Mouse (Mus musculus) left cerebral cortex, adult 18-20 months (tissue): ENCODE results near the gene Gm3159. TPM values are rescaled to one million over a fixed set of nuclear protein-coding genes. Genes with fewer than 3 reads are reported as not detected.
"Not testable (repeated sequence)": the region's sequence is repeated elsewhere in the genome, so short reads cannot be mapped to it uniquely, and the experiment has no call there.

Experiments
- DNase-seq, 2 experiments: peaks; one replicate each; pipeline ENCODE4 v3.0.0; 2021 to 2022; ENCODE audit warnings: low spot score in 2 of 2, mixed read lengths in 1 of 2
- long read RNA-seq, 2 experiments: library from polyadenylated mRNA; stranded (forward); transcript quantifications; one replicate each; pipeline ENCODE4 v2.0.0; 2021
- total RNA-seq, 2 experiments: library from RNA; stranded (reverse); gene quantifications; 2 replicates each; pipeline ENCODE4 v1.2.3; 2021

Gene Gm3159
- total RNA-seq = not detected
- long read RNA-seq, experiment 1 = 0 reads
- long read RNA-seq, experiment 2 = 0 reads

DNA sequence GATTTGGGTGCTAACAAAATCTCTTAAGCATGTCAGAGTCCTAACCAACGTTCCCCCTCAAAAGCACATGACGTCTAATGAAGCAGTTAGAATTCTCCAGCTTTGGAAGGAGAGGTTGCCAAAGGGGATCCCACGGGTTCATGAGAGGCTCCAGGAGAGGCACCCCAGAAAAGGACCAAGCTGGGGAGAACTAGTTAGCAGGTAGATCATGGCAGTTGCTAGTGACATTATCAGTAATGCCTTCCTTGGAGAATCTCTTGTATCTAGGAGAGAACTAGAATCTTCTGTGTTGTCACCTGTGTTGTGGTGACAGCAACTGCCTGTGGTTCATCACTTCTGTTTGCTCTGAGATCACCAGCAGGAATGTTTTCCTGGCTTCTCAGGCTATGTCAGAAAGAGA, at the start of gene Gm3159:
Gene Gm3159, plus strand, starts transcription at position 301 of the 400 bp plus-strand sequence.
- not testable (repeated sequence) for DNase-seq

DNA sequence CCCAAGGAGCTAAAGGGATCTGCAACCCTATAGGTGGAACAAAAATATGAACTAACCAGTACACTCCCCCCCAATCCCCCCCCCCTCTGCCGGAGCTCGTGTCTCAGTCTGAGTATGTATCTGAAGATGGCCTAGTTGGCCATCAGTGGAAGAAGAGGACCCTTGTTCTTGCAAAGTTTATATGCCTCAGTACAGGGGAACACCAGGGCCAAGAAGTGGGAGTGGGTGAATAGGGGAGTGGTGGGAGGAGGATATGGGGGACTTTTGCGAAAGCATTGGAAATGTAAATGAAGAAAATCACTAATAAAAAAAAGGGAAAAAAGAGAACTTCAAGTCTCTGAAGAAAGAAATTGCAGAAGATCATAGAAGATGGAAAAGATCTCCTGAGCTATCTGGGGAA, 28.3 kb upstream of the Gm3159 start:
- not testable (repeated sequence) for DNase-seq

DNA sequence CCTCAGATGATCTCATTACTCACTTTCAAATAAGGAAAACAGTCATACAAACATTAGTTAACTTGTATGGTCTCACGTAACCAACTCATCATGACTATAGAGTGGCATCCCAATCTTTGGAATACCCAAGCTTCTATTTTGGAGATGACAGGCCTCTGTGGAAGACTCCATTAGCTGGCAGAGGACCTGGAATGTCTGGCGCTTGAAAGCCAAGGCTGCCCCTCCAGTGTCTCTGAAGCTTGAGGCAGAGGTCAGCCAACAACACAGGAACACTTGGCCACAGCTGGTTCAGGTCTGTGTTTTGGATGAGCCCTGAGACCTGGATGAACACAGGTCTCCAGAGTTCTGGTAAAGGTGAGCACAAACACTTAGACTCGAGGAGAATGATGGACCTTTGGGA, 27.6 kb upstream of the Gm3159 start:
- not testable (repeated sequence) for DNase-seq

DNA sequence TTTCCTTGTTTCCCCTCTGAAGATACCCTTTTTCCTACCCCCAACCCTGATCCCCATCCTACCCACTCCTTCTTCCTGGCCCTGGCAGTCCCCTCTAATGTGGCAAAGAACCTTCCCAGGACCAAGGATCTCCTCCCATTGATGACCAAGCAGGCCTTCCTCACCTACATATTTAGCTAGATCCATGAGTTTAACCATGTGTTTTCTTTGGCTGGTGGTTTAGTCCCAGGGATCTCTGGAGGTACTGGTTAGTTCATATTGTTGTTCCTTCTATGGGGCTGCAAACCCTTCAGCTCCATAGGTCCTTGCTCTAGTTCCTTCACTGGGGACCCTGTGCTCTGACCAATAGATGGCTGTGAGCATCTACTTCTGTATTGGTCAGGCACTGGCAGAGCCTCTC, 19.5 kb upstream of the Gm3159 start:
- not testable (repeated sequence) for DNase-seq

DNA sequence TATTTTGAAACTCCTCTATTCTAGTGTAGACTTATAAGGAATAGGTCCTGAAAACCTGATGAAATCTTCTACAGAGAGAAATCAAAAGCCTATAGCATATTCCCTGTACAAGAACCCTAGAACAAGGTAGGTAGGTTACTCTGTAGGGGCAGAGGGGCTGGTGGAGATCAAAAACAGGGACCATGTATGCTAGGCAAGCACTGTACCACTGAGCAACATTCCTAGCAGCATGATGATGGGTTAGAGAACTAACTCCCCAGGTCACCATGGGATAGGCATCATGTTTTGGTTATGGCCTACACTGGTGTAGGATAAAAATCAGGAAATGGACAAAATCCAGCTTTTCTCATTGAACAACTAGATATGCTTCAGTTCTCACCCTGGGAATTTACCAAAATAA, 11.7 kb upstream of the Gm3159 start:
- DNase-seq = not testable (repeated sequence)

DNA sequence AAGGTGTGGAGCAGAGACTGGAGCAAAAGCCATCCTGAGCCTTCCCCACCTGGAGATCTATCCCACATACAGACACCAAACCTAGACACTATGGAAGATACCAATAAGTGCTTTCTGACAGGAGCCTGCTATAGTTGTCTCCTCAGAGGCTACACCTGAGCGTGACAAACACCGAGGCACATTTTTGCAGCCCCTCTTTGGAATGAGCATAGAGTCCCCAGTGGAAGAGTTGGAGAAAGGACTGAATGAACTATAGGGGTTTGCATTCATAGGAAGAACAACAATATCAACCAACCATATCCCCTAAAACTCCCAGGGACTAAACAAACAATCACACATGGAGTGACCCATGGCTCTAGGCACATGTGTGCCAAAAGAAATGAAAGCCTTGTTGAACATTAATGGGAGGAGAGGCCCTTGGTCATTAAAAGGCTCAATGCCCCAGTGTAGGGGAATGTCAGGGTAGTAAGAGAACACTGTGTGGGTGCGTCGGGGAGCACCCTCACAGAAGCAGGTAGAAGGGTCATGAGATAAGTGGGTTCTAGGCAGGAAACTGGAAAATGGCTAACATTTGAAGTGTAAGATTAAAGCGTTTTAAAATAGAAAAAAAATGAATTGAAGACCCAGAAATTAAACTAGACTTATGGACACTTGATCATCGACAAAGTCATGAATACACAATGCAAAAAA, 4.3 kb upstream of the Gm3159 start:
- DNase-seq = not testable (repeated sequence)

DNA sequence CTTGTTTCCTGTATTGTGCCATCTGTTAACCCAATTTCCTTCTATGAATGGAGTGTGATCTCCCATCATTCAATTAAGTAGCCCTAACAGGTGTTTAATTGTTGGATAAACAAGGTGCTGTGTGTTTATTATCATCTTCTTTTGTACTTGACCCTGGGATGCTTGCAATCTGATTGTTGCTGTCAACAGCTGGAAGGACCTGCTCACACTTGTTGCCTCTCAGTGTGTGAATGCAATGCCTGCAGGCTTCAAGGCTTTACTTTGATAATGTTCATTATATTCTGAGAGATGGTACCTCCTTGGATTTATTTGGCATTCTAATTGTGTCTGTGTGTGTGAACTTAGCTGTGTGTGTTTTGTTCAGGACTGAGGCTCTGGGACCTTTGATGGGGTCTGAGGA, 1.3 kb downstream of the Gm3159 start:
- not testable (repeated sequence) for DNase-seq

DNA sequence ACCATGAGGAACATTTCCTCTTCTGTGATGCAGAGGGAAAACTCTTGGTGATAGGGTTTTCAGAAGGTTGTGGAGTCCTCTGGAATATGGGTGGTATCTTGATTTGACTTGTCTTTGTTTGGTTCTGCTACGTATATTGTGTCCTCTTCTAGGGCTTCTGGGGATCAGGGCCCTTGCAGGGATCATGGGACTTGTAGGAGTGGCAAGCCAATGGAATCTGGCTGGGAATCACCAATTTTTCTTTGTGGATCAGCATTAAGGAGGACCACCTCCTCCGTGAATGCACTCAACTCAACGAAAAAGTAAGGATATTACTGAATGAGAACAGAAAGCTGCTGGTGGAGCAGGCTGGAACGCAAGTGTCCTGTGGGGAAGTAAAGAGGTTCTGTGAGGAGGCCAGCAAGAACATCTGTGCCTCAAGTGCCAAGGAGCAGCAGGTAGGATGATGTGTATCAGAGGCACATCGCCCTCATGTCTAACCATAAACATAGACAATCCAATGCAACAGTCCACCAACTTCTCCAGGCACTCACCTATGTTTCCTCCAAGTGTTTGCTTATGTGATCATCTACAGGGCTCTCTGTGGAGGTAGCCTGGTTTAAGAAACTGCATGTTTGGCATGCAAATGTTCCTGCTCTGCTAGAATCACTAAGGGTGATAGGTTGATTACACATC, 2.9 kb downstream of the Gm3159 start:
- not testable (repeated sequence) for DNase-seq

DNA sequence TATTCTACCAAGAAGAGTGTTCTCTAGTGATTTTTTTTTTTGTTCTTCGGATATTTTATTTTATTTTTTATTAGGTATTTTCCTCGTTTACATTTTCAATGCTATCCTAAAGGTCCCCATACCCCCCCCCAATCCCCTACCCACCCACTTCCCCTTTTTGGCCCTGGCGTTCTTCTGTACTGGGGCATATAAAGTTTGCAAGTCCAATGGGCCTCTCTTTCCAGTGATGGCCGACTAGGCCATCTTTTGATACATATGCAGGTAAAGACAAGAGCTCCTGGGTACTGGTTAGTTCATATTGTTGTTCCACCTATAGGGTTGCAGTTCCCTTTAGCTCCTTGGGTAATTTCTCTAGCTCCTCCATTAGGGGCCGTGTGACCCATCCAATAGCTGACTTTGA, 3.9 kb downstream of the Gm3159 start:
- DNase-seq = not testable (repeated sequence)

DNA sequence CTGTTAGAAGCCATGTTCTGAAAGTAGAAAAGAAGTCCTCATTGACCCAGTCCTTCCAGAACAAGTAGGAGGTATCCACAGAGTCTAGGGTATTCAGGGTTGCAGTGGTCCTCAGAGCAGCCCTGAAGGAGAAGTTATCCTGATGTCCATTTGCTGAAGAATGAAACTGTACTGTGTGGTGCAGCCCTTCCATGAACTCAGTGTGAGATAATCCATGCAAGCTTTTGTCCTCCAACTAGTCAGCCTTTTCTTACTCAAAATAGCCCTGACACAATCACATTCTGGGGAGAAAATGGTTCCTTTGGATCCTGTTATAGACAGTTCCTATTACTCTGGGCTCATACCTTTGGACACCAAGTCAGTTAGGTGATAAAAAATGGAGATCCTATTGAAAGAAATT, 6.5 kb downstream of the Gm3159 start:
- DNase-seq = not testable (repeated sequence)

DNA sequence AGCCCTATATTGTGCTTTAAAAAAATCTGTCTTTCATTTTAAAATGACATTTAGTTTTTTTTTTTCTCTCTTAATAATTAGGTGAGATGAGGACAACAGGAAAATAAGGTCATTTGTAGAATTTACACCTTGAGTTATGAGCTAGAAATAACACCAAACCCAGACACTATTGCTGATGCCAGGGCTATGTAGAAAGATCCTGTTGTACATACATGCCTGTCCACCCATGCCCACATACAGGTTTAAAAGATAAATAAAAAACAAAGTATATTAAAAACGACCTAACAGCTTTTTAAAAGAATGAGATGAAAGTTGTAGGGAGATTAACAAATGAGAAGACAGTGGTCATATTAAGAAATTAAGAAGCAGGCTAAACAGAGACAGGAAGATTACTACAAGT, 12.6 kb downstream of the Gm3159 start:
- DNase-seq = not testable (repeated sequence)

DNA sequence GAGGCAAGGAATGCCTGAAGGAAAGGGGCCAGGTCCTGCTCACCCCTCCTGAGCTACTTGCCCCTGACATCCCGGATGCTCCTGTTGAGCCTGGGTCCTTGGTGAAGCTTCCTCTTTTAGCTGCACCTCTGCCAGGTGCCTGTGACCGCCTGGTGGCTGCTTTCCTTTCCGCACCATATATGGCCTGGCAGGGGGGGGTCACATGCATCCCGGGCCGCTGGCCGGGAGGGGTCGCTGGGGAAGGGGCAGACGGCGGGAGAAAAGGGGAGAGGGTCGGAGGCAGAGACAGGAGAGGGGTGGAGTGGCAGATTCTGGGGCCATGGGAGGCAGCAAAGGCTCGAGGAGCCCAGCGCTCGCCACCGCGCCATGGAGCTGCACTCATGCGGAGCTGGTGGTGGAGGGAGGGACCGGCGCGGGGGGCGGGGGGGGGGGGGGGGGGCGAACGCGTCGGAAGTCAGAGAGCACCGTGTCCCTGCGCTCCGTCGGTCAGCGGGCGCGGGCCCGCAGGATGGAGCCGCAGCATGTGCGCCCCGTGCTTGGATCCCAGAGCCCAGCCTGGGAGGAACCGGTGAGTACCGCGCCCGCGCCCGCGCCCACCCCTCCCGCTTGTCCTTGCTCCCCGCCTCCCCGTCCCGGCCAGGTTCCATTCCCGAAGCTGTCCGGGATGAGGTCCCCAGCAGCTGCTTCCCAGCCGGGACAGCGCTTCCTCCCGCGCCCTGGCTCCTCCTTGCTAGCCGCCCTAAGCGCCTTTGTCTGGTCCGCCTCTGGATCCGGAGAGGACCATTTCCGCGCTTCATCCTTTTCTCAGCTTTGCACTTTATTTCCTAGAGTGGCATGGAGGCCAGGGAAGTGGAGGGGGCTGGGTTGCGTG, 17.9 kb downstream of the Gm3159 start, which contains the start of gene Gm3164:
Gene Gm3164, plus strand, starts transcription at position 484 of the 871 bp plus-strand sequence.
- peak in 1 of 2 experiments; percentile 20 for DNase-seq

DNA sequence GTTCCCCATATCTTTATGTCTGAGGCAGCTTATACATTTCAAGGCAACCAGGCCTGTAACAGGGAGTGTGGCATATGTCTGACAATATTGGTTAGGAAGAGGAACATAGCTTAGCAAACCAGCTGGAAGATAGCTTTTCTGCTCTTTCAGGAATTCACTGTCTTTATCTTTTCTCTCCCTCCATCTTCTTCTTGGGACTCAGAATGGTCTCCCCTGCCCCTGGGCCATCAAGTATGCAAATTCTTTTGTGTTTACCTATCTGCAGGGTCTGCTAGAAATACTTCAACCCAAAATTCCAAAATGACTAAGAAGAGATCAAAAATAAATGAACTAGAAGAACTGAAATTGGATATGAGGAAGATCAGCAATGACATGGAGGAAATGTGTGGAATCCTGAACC, 33.4 kb downstream of the Gm3159 start, which contains the start of gene Gm3173:
Gene Gm3173, plus strand, starts transcription at position 301 of the 400 bp plus-strand sequence.
- DNase-seq = not testable (repeated sequence)

Other genes with a start within 250 kb of the Gm3159 start
- gene Gm3127, start 232.5 kb upstream of the Gm3159 start, total RNA-seq = not detected
- gene Gm2974, start 214.9 kb upstream of the Gm3159 start, total RNA-seq = under 1 TPM; 0.28 to 0.79 TPM
- gene Gm3138, start 147.9 kb upstream of the Gm3159 start, total RNA-seq = not detected
- not detected for gene Gm3149, start 80.2 kb upstream of the Gm3159 start, total RNA-seq
- under 1 TPM; 0.45 to 0.49 TPM for gene 2610042L04Rik, start 62.8 kb upstream of the Gm3159 start, total RNA-seq
- gene Gm3164, start 17.9 kb downstream of the Gm3159 start, total RNA-seq = under 1 TPM; 0.42 to 0.82 TPM
- 1 to 10 TPM in 1 of 2 experiments, not detected in 1; 1.9 TPM for gene Gm3173, start 33.5 kb downstream of the Gm3159 start, total RNA-seq
- not detected for gene Gm3182, start 84.2 kb downstream of the Gm3159 start, total RNA-seq
- not detected for gene Gm3047, start 157.9 kb downstream of the Gm3159 start, total RNA-seq
- not detected for gene Gm8159, start 234.8 kb downstream of the Gm3159 start, total RNA-seq